Mouse (Mus musculus): ENCODE data around the gene Selenon. TPM values are rescaled to one million over a fixed set of nuclear protein-coding genes. Genes with fewer than 3 reads are reported as not detected.
A peak's percentile ranks its signal among the peaks of the same experiment; 100 is the strongest.

The Selenon gene
- polyA plus RNA-seq, 1 experiment: 46.4 TPM

DNA sequence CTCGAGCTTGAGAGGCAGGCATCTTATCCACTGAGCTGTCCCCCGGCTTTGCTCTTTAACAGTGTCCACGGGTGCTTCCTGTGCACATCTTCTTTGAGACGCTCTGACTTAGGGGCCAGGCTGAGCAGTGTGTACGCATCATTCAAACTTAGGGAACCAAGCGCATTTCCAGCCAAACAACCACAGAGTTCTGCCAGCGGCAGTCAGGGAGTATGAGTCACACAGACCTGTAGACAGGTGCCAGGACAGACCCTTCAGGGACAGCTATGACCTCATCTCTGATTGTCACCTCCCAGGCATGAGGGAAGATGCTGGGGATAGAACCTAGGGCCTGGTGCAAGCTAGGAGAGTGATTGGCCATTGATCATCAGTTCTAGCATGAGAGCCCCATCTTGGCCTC is 7.2 kb upstream of the Selenon start:
- Histone ChIP-seq H3K27me3 (ENCODE audit: control insufficient read depth, insufficient read depth, insufficient read length) (no peaks in the 10 kb centered on the region), H3K79me2 (ENCODE audit: control insufficient read depth, insufficient read depth) (no peaks in the 10 kb centered on the region), H3K36me3 (ENCODE audit: control insufficient read depth, insufficient read depth) (no peaks in the 10 kb centered on the region), H3K79me3 (ENCODE audit: low read depth) (no peaks in the 10 kb centered on the region), H3ac (ENCODE audit: control insufficient read depth, insufficient read length, low read depth) (no peak overlapping the region), H3K4me3 (ENCODE audit: insufficient read depth, poor library complexity, severe bottlenecking) (no peak overlapping the region)
- TF ChIP-seq CTCF (IDR thresholded peaks at IDR 0.05; ENCODE audit: control insufficient read depth, insufficient read depth, insufficient read length) (no peak), MYOG (IDR thresholded peaks at IDR 0.05; ENCODE audit: control insufficient read depth, extremely low read depth, insufficient read length) (no peak), USF1 (IDR thresholded peaks at IDR 0.05; ENCODE audit: low read depth) (no peak), MAX (IDR thresholded peaks at IDR 0.05) (peak; percentile 17), MYOD1 (IDR thresholded peaks at IDR 0.05; ENCODE audit: control insufficient read depth, insufficient read length, low read depth) (peak; percentile 86), FOSL1 (IDR thresholded peaks at IDR 0.05; ENCODE audit: insufficient read depth, low read length, poor library complexity, severe bottlenecking) (no peak), CEBPB (IDR thresholded peaks at IDR 0.05; ENCODE audit: low read depth) (no peak)

DNA sequence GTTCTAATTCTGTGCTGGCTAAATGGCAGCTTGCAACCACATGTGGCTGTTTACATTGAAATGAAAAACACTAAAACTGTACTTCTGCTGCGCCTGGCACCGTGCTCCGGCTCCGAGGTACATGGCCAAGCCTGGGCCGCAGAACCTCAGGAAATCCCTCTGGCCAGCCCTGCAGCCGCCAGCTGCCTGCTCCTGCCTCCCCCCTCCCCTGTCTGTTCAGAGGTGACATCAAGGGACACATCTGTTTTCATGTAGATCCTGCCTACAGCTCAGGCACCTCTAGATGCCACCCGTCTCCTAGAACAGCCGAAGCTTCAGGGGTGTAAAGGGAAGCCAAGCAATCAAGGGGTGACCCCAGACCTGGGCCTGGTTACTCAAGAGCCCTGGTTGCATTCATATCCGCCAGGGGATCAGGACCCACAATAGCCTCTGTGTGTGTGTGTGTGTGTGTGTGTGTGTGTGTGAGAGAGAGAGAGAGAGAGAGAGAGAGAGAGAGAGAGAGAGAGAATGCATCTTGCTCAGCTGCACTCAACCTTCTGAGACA is 6.7 kb upstream of the Selenon start:
- Histone ChIP-seq H3ac (ENCODE audit: control insufficient read depth, insufficient read length, low read depth) (no peak overlapping the region), H3K79me2 (ENCODE audit: control insufficient read depth, insufficient read depth) (no peaks in the 10 kb centered on the region), H3K79me3 (ENCODE audit: low read depth) (no peaks in the 10 kb centered on the region), H3K27me3 (ENCODE audit: control insufficient read depth, insufficient read depth, insufficient read length) (no peaks in the 10 kb centered on the region), H3K4me3 (ENCODE audit: insufficient read depth, poor library complexity, severe bottlenecking) (no peak overlapping the region), H3K36me3 (ENCODE audit: control insufficient read depth, insufficient read depth) (no peaks in the 10 kb centered on the region)
- TF ChIP-seq CTCF (IDR thresholded peaks at IDR 0.05; ENCODE audit: control insufficient read depth, insufficient read depth, insufficient read length) (no peak), MYOG (IDR thresholded peaks at IDR 0.05; ENCODE audit: control insufficient read depth, extremely low read depth, insufficient read length) (no peak), FOSL1 (IDR thresholded peaks at IDR 0.05; ENCODE audit: insufficient read depth, low read length, poor library complexity, severe bottlenecking) (no peak), CEBPB (IDR thresholded peaks at IDR 0.05; ENCODE audit: low read depth) (no peak), USF1 (IDR thresholded peaks at IDR 0.05; ENCODE audit: low read depth) (no peak), MAX (IDR thresholded peaks at IDR 0.05) (no peak), MYOD1 (IDR thresholded peaks at IDR 0.05; ENCODE audit: control insufficient read depth, insufficient read length, low read depth) (no peak)

DNA sequence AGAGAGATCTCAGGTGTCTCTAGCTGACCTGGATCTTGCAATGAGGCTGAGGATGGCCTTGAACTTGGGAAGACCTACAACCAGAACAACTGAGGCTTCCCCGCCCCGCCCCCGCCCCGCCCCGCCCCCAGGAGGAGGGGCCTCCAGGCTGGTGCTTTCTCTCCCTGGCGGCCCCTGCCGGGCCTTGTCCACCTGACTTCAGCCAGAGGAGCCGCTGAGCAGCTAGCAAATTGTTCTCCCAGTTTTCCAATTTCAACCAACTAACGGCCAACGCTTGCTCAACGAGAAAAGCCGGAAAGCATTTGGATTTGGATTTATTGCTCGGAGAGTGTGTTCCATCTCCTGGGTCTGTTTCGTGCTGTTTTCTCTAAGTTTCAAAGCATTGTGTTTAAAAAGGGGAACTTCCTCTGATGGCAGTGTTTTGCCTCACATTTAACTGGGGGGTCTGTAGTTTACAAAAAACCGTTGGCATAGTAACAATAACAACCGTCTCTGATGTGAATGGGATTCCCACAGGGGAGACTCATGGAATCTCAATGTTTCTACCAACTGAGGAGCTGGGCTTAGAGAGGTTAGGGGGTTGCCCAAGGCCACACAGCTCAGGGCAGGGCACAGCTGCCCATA is 5.8 kb upstream of the Selenon start:
- Histone ChIP-seq H3K79me3 (ENCODE audit: low read depth) (no peaks in the 10 kb centered on the region), H3K36me3 (ENCODE audit: control insufficient read depth, insufficient read depth) (no peaks in the 10 kb centered on the region), H3ac (ENCODE audit: control insufficient read depth, insufficient read length, low read depth) (no peak overlapping the region), H3K79me2 (ENCODE audit: control insufficient read depth, insufficient read depth) (no peaks in the 10 kb centered on the region), H3K4me3 (ENCODE audit: insufficient read depth, poor library complexity, severe bottlenecking) (no peak overlapping the region), H3K27me3 (ENCODE audit: control insufficient read depth, insufficient read depth, insufficient read length) (no peaks in the 10 kb centered on the region)
- no peak for TF ChIP-seq USF1 (IDR thresholded peaks at IDR 0.05; ENCODE audit: low read depth)
- no peak for TF ChIP-seq CTCF (IDR thresholded peaks at IDR 0.05; ENCODE audit: control insufficient read depth, insufficient read depth, insufficient read length)
- no peak for TF ChIP-seq FOSL1 (IDR thresholded peaks at IDR 0.05; ENCODE audit: insufficient read depth, low read length, poor library complexity, severe bottlenecking)

DNA sequence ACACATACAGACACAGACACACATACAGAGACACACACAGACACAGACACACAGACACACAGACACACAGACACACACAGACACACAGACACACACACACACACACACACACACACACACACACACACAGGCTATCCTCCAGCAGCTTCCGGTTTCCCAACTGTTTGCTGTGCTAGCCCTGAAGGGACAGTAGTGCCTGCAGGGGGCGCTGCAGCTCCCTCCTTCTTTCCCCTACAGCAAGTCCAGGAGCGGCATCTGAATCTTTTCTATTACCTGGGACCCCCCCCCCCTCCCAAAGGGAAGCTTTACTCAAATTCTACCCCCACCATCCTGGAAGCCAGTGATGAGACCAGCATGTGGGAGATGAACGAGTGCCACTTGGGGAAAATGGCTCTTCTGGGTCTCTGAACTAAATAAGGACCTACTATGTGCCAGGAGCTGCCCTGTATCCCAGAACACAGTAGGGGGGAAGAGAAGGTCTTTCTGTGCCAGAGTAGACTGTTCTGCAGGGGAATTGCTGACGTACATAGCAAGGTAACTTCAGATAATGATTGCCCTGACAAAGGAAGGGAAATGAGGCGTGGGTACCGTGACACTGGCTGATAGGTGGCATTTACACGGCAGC is 4.1 kb upstream of the Selenon start:
- Histone ChIP-seq H3K4me3 (ENCODE audit: insufficient read depth, poor library complexity, severe bottlenecking) (no peak overlapping the region), H3K79me2 (ENCODE audit: control insufficient read depth, insufficient read depth) (peaks cover 7% of the 10 kb centered on the region), H3K79me3 (ENCODE audit: low read depth) (peaks cover 2% of the 10 kb centered on the region), H3ac (ENCODE audit: control insufficient read depth, insufficient read length, low read depth) (no peak overlapping the region), H3K27me3 (ENCODE audit: control insufficient read depth, insufficient read depth, insufficient read length) (no peaks in the 10 kb centered on the region), H3K36me3 (ENCODE audit: control insufficient read depth, insufficient read depth) (no peaks in the 10 kb centered on the region)
- no peak for TF ChIP-seq MYOG (IDR thresholded peaks at IDR 0.05; ENCODE audit: control insufficient read depth, extremely low read depth, insufficient read length)
- peak; percentile 13 for TF ChIP-seq CTCF (IDR thresholded peaks at IDR 0.05; ENCODE audit: control insufficient read depth, insufficient read depth, insufficient read length)

DNA sequence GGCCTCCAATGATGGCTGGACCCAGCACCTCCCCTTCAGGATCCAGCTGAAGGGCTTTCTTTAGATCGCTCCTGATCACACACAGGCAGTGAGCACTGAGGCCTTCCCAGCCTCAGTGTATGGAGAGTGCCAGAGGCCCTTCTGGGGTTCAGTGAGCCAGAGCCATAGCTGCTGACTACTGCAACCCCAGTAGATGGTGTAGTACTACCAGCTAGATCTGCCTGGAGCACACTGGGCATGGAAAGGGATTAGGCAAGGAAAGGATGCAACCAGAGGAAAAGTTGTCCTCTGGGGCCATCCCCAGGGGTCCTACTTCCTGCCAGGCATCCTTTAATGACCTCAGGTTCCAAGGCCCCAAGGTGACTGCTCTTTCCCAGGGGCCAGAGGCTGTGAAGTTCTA is 1.7 kb upstream of the Selenon start:
- no peak overlapping the region for H3ac ChIP-seq (ENCODE audit: control insufficient read depth, insufficient read length, low read depth)
- TF ChIP-seq CTCF (IDR thresholded peaks at IDR 0.05; ENCODE audit: control insufficient read depth, insufficient read depth, insufficient read length): no peak
- no peak for TF ChIP-seq MAX (IDR thresholded peaks at IDR 0.05)
- TF ChIP-seq MYOG (IDR thresholded peaks at IDR 0.05; ENCODE audit: control insufficient read depth, extremely low read depth, insufficient read length): no peak
- no peak for TF ChIP-seq MYOD1 (IDR thresholded peaks at IDR 0.05; ENCODE audit: control insufficient read depth, insufficient read length, low read depth)
- no peak for TF ChIP-seq USF1 (IDR thresholded peaks at IDR 0.05; ENCODE audit: low read depth)
- no peak for TF ChIP-seq FOSL1 (IDR thresholded peaks at IDR 0.05; ENCODE audit: insufficient read depth, low read length, poor library complexity, severe bottlenecking)
- no peak for TF ChIP-seq CEBPB (IDR thresholded peaks at IDR 0.05; ENCODE audit: low read depth)
- H3K36me3 ChIP-seq (ENCODE audit: control insufficient read depth, insufficient read depth): peaks cover 14% of the 10 kb centered on the region
- peaks cover 21% of the 10 kb centered on the region for H3K79me2 ChIP-seq (ENCODE audit: control insufficient read depth, insufficient read depth)
- no peak overlapping the region for H3K4me3 ChIP-seq (ENCODE audit: insufficient read depth, poor library complexity, severe bottlenecking)
- peaks cover 10% of the 10 kb centered on the region for H3K79me3 ChIP-seq (ENCODE audit: low read depth)
- H3K27me3 ChIP-seq (ENCODE audit: control insufficient read depth, insufficient read depth, insufficient read length): no peaks in the 10 kb centered on the region

DNA sequence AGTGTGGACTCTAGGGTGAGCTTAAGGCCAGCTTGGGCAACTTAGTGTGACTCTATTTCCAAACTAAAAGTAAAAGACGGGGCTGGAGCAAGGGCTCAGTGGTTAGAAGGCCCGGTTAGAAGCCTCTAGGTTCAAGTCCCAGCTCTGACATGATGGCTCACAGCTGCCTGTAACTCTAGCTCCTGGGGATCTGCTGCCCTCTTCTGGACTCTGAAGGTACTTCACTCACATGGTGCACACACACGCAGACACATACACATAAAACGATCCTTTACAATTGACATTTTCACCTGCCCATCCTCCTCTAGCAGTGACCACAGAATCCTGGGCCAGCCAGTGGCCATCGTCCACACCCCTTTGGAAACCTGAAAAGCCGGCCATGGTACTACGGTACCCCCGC is 2.1 kb downstream of the Selenon start:
- H3ac ChIP-seq (ENCODE audit: control insufficient read depth, insufficient read length, low read depth): no peak overlapping the region
- TF ChIP-seq MYOG (IDR thresholded peaks at IDR 0.05; ENCODE audit: control insufficient read depth, extremely low read depth, insufficient read length): no peak
- no peak for TF ChIP-seq CEBPB (IDR thresholded peaks at IDR 0.05; ENCODE audit: low read depth)
- no peak for TF ChIP-seq USF1 (IDR thresholded peaks at IDR 0.05; ENCODE audit: low read depth)
- TF ChIP-seq MAX (IDR thresholded peaks at IDR 0.05): no peak
- TF ChIP-seq MYOD1 (IDR thresholded peaks at IDR 0.05; ENCODE audit: control insufficient read depth, insufficient read length, low read depth): no peak
- TF ChIP-seq FOSL1 (IDR thresholded peaks at IDR 0.05; ENCODE audit: insufficient read depth, low read length, poor library complexity, severe bottlenecking): no peak
- TF ChIP-seq CTCF (IDR thresholded peaks at IDR 0.05; ENCODE audit: control insufficient read depth, insufficient read depth, insufficient read length): no peak
- H3K27me3 ChIP-seq (ENCODE audit: control insufficient read depth, insufficient read depth, insufficient read length): no peaks in the 10 kb centered on the region
- H3K36me3 ChIP-seq (ENCODE audit: control insufficient read depth, insufficient read depth): peaks cover 40% of the 10 kb centered on the region
- H3K79me2 ChIP-seq (ENCODE audit: control insufficient read depth, insufficient read depth): peaks cover 21% of the 10 kb centered on the region
- H3K79me3 ChIP-seq (ENCODE audit: low read depth): peaks cover 10% of the 10 kb centered on the region
- no peak overlapping the region for H3K4me3 ChIP-seq (ENCODE audit: insufficient read depth, poor library complexity, severe bottlenecking)

Data from C2C12 (cell line).